Mouse (Mus musculus): ENCODE measurements around the gene Cacnb1. TPM values are rescaled to one million over a fixed set of nuclear protein-coding genes. Genes with fewer than 3 reads are reported as not detected.

The Cacnb1 gene
- total RNA-seq, 2 experiments from 2014 or later, result 0.68 TPM; not detected in 1

DNA sequence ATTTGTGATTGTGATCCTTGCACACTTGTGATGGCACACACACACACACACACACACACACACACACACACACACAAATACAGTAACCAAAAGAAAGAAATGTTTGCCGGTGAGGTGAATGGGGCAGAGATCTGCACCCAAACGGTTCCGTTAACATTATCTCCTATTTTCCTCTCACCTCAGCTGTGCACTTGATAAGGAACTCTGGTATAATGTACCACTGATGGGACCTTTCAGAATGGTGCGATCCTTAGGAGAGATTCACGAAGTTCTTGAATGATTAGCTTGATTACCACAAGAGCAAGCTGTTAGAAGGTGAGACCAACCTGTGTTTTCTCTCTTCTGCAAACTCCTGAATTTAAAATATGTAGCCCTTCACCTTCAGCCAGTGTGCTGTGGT, 54.4 kb downstream of the Cacnb1 start:
- no peak for ATAC-seq (replicated peaks; ENCODE audit: low FRiP score, poor library complexity, severe bottlenecking)

- ATAC-seq (replicated peaks; ENCODE audit: low FRiP score, poor library complexity, severe bottlenecking), result no peak
Observed at GRCm38 (mm10) chr11:97967114-97967513, 55.7 kb downstream of the Cacnb1 start.

DNA sequence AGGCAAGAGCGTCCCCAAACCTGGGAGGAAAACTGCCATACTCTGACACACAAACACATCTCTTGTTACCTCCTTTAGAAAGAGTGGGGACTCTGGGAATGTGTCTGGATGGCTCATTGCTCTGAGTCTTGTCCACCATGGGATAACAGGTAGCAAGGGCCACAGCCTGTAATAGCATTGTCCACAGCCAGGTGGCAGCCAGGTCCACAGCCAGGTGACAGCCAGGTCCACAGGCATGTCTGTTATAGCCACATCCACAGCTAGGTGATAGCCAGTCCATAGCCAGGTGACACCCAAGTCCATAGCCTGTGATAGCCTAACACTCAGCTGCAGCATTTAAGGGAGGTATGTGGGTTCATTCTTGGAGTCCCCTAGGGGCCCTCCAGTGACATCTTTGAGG, 61.9 kb downstream of the Cacnb1 start:
- no peak for ATAC-seq (replicated peaks; ENCODE audit: low FRiP score, poor library complexity, severe bottlenecking)

DNA sequence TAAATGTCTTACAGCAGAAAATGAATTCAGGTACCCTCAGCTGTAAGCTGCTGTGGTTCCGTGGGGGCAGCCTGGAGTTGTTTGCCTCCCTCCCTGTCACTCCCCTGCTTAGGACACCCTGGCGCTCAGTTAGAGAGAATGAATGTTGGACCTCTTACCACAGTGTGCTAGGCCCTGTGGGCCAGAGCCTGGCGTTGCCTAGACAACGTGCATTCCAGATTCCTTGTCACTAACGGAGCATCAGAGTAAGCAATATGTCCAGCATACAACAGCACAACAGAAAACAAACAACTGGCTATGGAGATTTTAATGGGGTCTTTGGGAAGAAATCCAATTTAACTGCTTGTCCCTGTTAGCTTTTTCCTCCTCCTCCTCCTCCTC, 63.5 kb downstream of the Cacnb1 start:
- ATAC-seq (replicated peaks; ENCODE audit: low FRiP score, poor library complexity, severe bottlenecking), result no peak

GRCm38 (mm10) chr11:97958641-97959299, 64.1 kb downstream of the Cacnb1 start:
- no peak for ATAC-seq (replicated peaks; ENCODE audit: low FRiP score, poor library complexity, severe bottlenecking)

GRCm38 (mm10) chr11:97956905-97957560, 65.8 kb downstream of the Cacnb1 start:
- no peak for ATAC-seq (replicated peaks; ENCODE audit: low FRiP score, poor library complexity, severe bottlenecking)

DNA sequence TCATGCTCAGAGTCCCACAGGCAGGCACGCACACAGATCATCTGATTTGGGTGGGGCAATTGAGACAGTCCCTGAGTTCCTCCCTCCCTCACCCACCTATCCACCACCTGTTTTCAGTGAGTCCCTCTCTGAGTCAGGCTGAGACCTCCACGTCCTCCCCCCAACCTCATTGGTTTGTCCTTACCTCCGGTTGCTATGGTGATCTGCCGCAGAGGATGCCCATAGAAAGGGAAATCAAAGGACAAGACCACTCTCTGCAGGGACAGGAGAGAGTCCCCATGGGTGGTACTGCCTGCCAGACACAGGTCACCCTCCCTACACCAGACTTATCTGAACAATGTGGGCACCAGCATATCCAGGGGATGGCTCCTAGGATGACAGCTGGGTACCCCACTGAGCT, 66.9 kb downstream of the Cacnb1 start:
- no peak for ATAC-seq (replicated peaks; ENCODE audit: low FRiP score, poor library complexity, severe bottlenecking)

DNA sequence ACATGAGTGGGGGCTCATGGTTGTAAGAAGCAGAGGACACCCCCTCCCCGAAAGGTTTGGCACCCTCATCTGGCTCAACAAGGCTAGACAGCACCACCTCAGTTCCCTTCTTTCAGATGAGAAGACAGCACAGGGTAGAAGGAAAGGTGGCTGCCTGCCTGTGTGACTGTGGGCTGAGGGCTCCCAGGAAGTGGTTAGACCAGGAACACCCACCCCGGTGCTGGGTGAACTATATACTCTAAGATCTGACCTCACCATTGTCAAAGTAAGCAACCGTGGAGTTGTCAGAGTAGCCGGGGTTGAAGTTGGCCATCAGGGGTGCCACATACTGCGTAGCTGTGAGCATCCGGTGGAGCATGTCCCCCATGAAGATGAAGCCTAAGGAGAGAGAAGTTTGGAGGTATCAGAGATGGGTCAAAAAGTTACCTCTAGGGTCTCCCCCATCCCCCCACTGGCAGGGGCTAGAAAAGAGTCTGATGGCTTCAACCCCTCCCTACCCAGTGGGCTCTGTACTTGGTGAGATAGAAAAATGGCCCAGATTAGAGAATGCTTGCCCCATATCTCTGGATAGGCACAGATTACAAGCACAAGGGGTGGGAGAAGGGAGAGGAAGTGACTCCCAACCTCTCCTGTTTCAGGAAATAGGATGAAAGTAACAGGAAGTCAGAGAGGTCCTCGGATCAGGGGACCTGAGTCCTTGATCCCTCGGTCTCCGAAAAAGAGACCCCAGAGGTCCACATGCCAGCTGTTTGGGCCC, 67.5 kb downstream of the Cacnb1 start:
- no peak for ATAC-seq (replicated peaks; ENCODE audit: low FRiP score, poor library complexity, severe bottlenecking)

- no peak for ATAC-seq (replicated peaks; ENCODE audit: low FRiP score, poor library complexity, severe bottlenecking)
Observed at GRCm38 (mm10) chr11:97954469-97955141, 68.2 kb downstream of the Cacnb1 start.

DNA sequence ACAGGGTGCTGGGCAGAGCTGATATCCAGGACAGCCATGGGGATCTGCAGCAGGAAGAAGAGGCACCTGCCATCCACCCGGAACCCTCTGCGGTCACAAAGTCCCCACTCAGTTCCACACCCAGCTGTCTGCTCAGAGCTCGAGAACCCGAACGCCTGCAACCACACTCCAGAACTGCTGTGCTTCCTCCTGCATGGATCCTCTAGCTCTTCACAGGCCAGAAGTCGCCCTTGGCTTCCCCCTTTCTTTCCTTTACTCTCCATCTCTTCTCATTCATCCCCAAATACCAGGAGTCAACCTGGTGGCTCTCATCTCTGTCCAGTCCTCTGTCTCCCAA, 68.9 kb downstream of the Cacnb1 start:
- ATAC-seq (replicated peaks; ENCODE audit: low FRiP score, poor library complexity, severe bottlenecking), result no peak

- no peak for ATAC-seq (replicated peaks; ENCODE audit: low FRiP score, poor library complexity, severe bottlenecking)
Observed at GRCm38 (mm10) chr11:97953179-97953938, 69.5 kb downstream of the Cacnb1 start.

DNA sequence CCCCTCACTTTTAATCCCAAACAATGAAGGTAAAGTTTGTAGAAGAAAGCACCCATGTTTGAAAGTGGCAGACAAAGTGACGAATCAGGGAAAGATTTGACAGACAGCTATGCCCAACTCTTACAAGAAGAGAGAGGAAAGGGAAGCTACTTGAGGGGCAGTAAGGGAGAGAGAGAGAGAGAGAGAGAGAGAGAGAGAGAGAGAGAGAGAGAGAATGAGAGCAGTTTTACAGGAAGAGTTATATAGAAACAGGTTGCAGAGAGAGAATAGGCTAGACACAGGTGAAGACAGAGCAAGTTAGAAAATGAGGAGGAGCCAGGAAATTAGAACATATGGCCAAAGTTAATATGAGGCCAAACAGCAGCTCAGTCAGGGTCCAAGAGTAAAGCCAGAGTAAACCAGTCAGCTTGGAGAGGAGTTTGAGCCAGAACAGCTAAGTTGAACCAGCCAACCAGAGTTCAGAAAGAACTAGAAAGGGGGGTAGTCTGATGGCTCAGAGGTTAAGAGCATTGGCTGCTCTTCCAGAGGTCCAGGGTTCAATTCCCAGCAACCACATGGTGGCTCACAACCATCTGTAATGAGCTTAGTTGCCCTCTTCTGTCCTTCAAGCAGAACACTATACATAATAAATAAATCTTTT, 70.3 kb downstream of the Cacnb1 start:
- no peak for ATAC-seq (replicated peaks; ENCODE audit: low FRiP score, poor library complexity, severe bottlenecking)

Other genes with a start within 250 kb of the Cacnb1 start
- gene 1700001P01Rik, start 247.1 kb downstream of the Cacnb1 start, total RNA-seq (2015; ENCODE audit: low replicate concordance), result not detected in 2 replicates
- not detected in 2 replicates for gene 1700001P01Rik, start 247.1 kb downstream of the Cacnb1 start, total RNA-seq (2017; ENCODE audit: low replicate concordance)
- 324 and 337 TPM in 2 replicates for gene Rpl23, start 240.6 kb downstream of the Cacnb1 start, total RNA-seq (2015; ENCODE audit: low replicate concordance)
- 331 and 402 TPM in 2 replicates for gene Rpl23, start 240.6 kb downstream of the Cacnb1 start, total RNA-seq (2017; ENCODE audit: low replicate concordance)
- 28.9 and 33.5 TPM in 2 replicates for gene Lasp1, start 224.0 kb downstream of the Cacnb1 start, total RNA-seq (2015; ENCODE audit: low replicate concordance)
- 14.8 and 57.0 TPM in 2 replicates for gene Lasp1, start 224.0 kb downstream of the Cacnb1 start, total RNA-seq (2017; ENCODE audit: low replicate concordance)
- gene B230217C12Rik, start 182.3 kb downstream of the Cacnb1 start, total RNA-seq (2015; ENCODE audit: low replicate concordance), result not detected in 2 replicates
- gene B230217C12Rik, start 182.3 kb downstream of the Cacnb1 start, total RNA-seq (2017; ENCODE audit: low replicate concordance), result not detected in 2 replicates
- not detected in 2 replicates for gene Fbxo47, start 138.9 kb downstream of the Cacnb1 start, total RNA-seq (2015; ENCODE audit: low replicate concordance)
- 0.61 and 0.64 TPM in 2 replicates for gene Fbxo47, start 138.9 kb downstream of the Cacnb1 start, total RNA-seq (2017; ENCODE audit: low replicate concordance)
- 1.3 TPM in 1 of 2 replicates, not detected in the other for gene Plxdc1, start 36.6 kb downstream of the Cacnb1 start, total RNA-seq (2015; ENCODE audit: low replicate concordance)
- 2.3 and 2.4 TPM in 2 replicates for gene Plxdc1, start 36.6 kb downstream of the Cacnb1 start, total RNA-seq (2017; ENCODE audit: low replicate concordance)
- gene Arl5c, start 26.9 kb downstream of the Cacnb1 start, total RNA-seq (2015; ENCODE audit: low replicate concordance), result 8.8 and 24.5 TPM in 2 replicates
- 9.6 and 17.5 TPM in 2 replicates for gene Arl5c, start 26.9 kb downstream of the Cacnb1 start, total RNA-seq (2017; ENCODE audit: low replicate concordance)
- 931 and 1,058 TPM in 2 replicates for gene Rpl19, start 3.7 kb upstream of the Cacnb1 start, total RNA-seq (2015; ENCODE audit: low replicate concordance)
- gene Rpl19, start 3.7 kb upstream of the Cacnb1 start, total RNA-seq (2017; ENCODE audit: low replicate concordance), result 346 and 531 TPM in 2 replicates
- not detected in 2 replicates for gene Stac2, start 30.4 kb upstream of the Cacnb1 start, total RNA-seq (2015; ENCODE audit: low replicate concordance)
- gene Stac2, start 30.4 kb upstream of the Cacnb1 start, total RNA-seq (2017; ENCODE audit: low replicate concordance), result not detected in 2 replicates
- 8.6 and 13.4 TPM in 2 replicates for gene Fbxl20, start 127.4 kb upstream of the Cacnb1 start, total RNA-seq (2015; ENCODE audit: low replicate concordance)
- 1.4 and 7.7 TPM in 2 replicates for gene Fbxl20, start 127.4 kb upstream of the Cacnb1 start, total RNA-seq (2017; ENCODE audit: low replicate concordance)
- gene Med1, start 170.3 kb upstream of the Cacnb1 start, total RNA-seq (2015; ENCODE audit: low replicate concordance), result 46.9 and 62.9 TPM in 2 replicates
- gene Med1, start 170.3 kb upstream of the Cacnb1 start, total RNA-seq (2017; ENCODE audit: low replicate concordance), result 29.0 and 35.2 TPM in 2 replicates
- 58.0 and 63.3 TPM in 2 replicates for gene Cdk12, start 180.0 kb upstream of the Cacnb1 start, total RNA-seq (2015; ENCODE audit: low replicate concordance)
- gene Cdk12, start 180.0 kb upstream of the Cacnb1 start, total RNA-seq (2017; ENCODE audit: low replicate concordance), result 61.8 and 66.0 TPM in 2 replicates